Comparison of ENCODE assay signal across 11 mouse cellular contexts in the genomic region with DNA sequence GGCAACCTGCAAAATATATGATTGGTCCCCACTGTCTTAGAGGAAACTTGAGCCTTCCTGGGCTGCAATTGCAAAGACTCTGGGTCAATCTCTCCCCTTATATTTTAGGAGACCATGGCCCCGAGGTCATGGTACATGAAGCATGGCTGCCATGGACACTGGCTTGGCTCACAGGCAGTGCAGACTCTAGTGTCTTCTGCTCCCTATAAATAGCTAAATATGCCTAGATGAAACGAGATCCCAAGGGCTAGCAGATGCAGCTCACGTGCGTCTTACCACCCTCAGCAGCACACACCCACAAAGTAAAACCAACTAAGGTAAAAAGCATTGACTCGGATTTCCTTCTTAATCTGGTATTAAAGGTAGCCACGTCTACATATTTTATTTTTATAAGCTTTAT.
DNase-seq lines count a peak whose midpoint lies in the region; ATAC-seq and TF ChIP-seq lines count a peak whose summit lies in the region.
"Had no signal": no experiment of that assay in that cellular context is flagged by ENCODE, and none has a peak within 500 bp of the region (broad histone marks: within the 10 kb centered on the region; RNA-seq: fewer than 3 reads in every experiment).

No protein-coding gene starts in this region.

- no peaks in the 10 kb centered on the region for H3K36me3 ChIP-seq in kidney, embryonic 15.5 days
- H3K36me3 ChIP-seq in ES-E14 (ENCODE audit: control insufficient read depth, insufficient read depth, low read length, poor library complexity, severe bottlenecking), result no peaks in the 10 kb centered on the region
- H3K36me3 ChIP-seq in limb, embryonic 12.5 days, result no peaks in the 10 kb centered on the region
- H3K36me3 ChIP-seq: intestine, embryonic 15.5 days had no signal

- H3K27me3 ChIP-seq in kidney, embryonic 15.5 days, result no peaks in the 10 kb centered on the region
- H3K27me3 ChIP-seq in limb, embryonic 12.5 days, result no peaks in the 10 kb centered on the region
- H3K27me3 ChIP-seq: intestine, embryonic 15.5 days had no signal

- in situ Hi-C loops in ES-E14 (cut with MboI; ENCODE audit: low sequenced_read_pairs in 2 of 2, unreplicated experiment in 2 of 2), result no loop called here

- WGBS in kidney, embryonic 15.5 days, result 36% methylated on average over 6 of the region's 6 CpGs
- 45% methylated on average over 6 of the region's 6 CpGs for WGBS in limb, embryonic 12.5 days

- H3K4me3 ChIP-seq in kidney, embryonic 15.5 days (replicated peaks), result no peak overlapping the region
- H3K4me3 ChIP-seq in ES-E14 (ENCODE audit: insufficient read depth in 1 of 2, low read depth in 1 of 2, low read length in 2 of 2, poor library complexity in 1 of 2, severe bottlenecking in 1 of 2), result no peak overlapping the region
- H3K4me3 ChIP-seq in limb, embryonic 12.5 days (replicated peaks), result no peak overlapping the region
- H3K4me3 ChIP-seq: intestine, embryonic 15.5 days had no signal

- no peak overlapping the region for H3K9ac ChIP-seq in kidney, embryonic 15.5 days
- no peak overlapping the region for H3K9ac ChIP-seq in ES-E14 (ENCODE audit: insufficient read depth, low read depth, low read length, poor library complexity, severe bottlenecking)
- no peak overlapping the region for H3K9ac ChIP-seq in limb, embryonic 12.5 days (replicated peaks)
- H3K9ac ChIP-seq: intestine, embryonic 15.5 days had no signal

- H3K27ac ChIP-seq in kidney, embryonic 15.5 days, result peak overlapping the region; percentile 82
- peak overlapping the region; percentile 64; the same call in 1 of the 2 replicates for H3K27ac ChIP-seq in ES-E14 (ENCODE audit: insufficient read depth, low read depth, low read length, poor library complexity, severe bottlenecking)
- H3K27ac ChIP-seq in limb, embryonic 12.5 days, result peak overlapping the region; percentile 77
- H3K27ac ChIP-seq: intestine, embryonic 15.5 days had no signal

- peak; percentile 80 for ATAC-seq in kidney, embryonic 15.5 days (replicated peaks; ENCODE audit: low FRiP score)
- ATAC-seq in limb, embryonic 12.5 days (ENCODE audit: insufficient number of reproducible peaks, insufficient read depth, low FRiP score, low TSS enrichment, low read depth), result peak; percentile 42; the same call in 1 of the 2 replicates
- ATAC-seq in CD4-positive, CD25-positive, alpha-beta regulatory T cell, adult 4 months, result no peak

- peak; percentile 29 for DNase-seq in gastrocnemius, adult 18-20 months (ENCODE audit: low spot score)
- no peak for DNase-seq in gastrocnemius, postnatal 10 days
- no peak for DNase-seq in kidney, adult 9 months
- no peak for DNase-seq in ES-E14 (ENCODE audit: low read depth, low spot score)
- no peak for DNase-seq in adrenal gland, adult 2 months
- DNase-seq: cerebellum, postnatal 25 days; heart, postnatal 4 days had no signal

- no peak overlapping the region for H3K4me2 ChIP-seq in kidney, embryonic 15.5 days
- H3K4me2 ChIP-seq in limb, embryonic 12.5 days, result no peak overlapping the region
- H3K4me2 ChIP-seq: intestine, embryonic 15.5 days had no signal

- H3K4me1 ChIP-seq in kidney, embryonic 15.5 days, result peaks cover 19% of the 10 kb centered on the region
- peaks cover 7 to 12% of the 10 kb centered on the region in 2 experiments; a peak in 3 of 4 replicates for H3K4me1 ChIP-seq in ES-E14 (ENCODE audit: control insufficient read depth in 2 of 2, insufficient read depth in 2 of 2, low read length in 2 of 2, poor library complexity in 1 of 2)
- H3K4me1 ChIP-seq in limb, embryonic 12.5 days (replicated peaks), result peaks cover 11% of the 10 kb centered on the region

- no peaks in the 10 kb centered on the region for H3K9me3 ChIP-seq in kidney, embryonic 15.5 days (replicated peaks)
- no peaks in the 10 kb centered on the region for H3K9me3 ChIP-seq in ES-E14 (ENCODE audit: control insufficient read depth, insufficient read depth, low read depth, low read length)
- no peaks in the 10 kb centered on the region for H3K9me3 ChIP-seq in limb, embryonic 12.5 days
- H3K9me3 ChIP-seq: intestine, embryonic 15.5 days had no signal

TF ChIP-seq in ES-E14, 5 proteins besides CTCF, POLR2A, EP300 and RAD21:
- TF ChIP-seq MAFK (IDR thresholded peaks at IDR 0.05; ENCODE audit: insufficient read depth, low read depth, low read length), result no peak
- TF ChIP-seq CHD2 (IDR thresholded peaks at IDR 0.05; ENCODE audit: low read depth, low read length), result no peak
- no peak for TF ChIP-seq HCFC1 (IDR thresholded peaks at IDR 0.05; ENCODE audit: borderline replicate concordance, insufficient read depth, low read length)
- TF ChIP-seq ZNF384 (IDR thresholded peaks at IDR 0.05; ENCODE audit: low read depth, low read length), result no peak
- no peak for TF ChIP-seq ZC3H11A (IDR thresholded peaks at IDR 0.05; ENCODE audit: borderline replicate concordance, low read depth, low read length)
